Mouse (Mus musculus): Measurements from ENCODE around the gene Ankrd63. TPM values are rescaled to one million over a fixed set of nuclear protein-coding genes. Genes with fewer than 3 reads are reported as not detected.

The Ankrd63 gene
- polyA plus RNA-seq, 1 experiment from 2014 or later, result not detected

DNA sequence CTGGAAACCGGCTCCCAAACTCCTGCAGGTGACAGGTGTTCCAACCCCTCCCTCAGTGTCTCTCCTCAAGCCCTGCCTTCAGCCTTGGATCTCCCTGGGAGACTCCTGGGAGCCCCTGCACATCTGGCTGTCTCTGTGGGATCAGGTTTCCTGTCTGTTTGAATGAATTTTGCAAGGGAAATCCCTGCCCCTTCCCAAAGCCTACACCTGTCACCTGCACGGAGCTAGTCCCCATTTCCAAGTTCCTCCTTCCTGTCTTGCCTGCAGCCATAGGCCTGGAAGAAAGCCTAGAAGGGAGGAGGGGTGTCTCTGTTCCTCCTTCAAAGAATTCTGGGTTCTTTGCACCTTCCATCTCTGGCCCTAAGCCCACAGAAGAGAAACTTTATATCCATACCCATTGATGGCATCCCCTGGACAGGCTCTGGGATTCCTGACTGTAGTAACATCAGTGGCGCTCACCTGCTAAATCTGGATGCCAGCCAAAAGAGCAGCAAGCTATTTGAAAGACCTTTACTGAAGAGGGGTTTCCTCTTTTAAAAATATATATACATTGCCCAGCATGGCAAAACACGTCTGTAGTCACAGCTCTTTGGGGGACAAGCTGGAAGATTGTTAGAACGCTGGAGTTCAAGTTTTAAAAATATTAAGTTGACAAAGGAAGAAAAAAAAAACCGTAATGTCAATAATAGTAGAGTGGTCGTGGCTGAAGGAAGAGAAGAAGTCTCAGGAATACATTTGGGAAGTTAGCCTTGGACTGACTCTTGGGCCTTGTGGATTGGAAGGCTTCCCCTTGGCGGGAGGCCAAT is 26.3 kb upstream of the Ankrd63 start:
- 30% methylated on average over 8 of the region's 8 CpGs for WGBS
- peaks cover 10% of the 10 kb centered on the region for H3K27me3 ChIP-seq (ENCODE audit: control insufficient read depth, insufficient read depth, low read length)

DNA sequence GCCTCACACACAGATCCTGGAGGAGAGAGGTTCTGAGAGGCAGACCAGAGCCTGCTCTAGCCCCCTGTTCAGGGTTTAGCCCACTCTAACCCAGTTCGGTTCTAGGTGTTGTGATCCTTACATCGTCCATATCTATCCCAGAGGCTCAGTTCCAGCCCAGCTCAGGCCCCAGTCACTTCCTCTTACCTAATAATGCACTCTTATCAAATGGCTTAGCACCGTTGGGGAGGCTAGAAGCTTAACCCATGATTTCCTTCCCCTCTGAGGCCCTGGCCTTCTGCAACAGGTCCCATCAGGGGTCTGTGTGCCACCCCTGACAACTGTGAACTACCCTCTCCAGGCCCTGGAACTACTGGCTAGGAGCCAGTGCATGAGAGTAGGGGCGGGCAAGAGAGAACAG is 25.4 kb upstream of the Ankrd63 start:
- Histone ChIP-seq H3K27me3 (ENCODE audit: control insufficient read depth, insufficient read depth, low read length) (peaks cover 10% of the 10 kb centered on the region), H3K9me3 (ENCODE audit: control insufficient read depth, low read length) (no peaks in the 10 kb centered on the region), H3K27ac (ENCODE audit: low read depth, low read length) (no peak overlapping the region), H3K4me3 (ENCODE audit: low read depth, low read length) (no peak overlapping the region), H3K36me3 (ENCODE audit: control insufficient read depth, insufficient read depth, low read length) (no peaks in the 10 kb centered on the region), H3K9ac (ENCODE audit: low read depth, low read length) (no peak overlapping the region), H3K4me1 (replicated peaks; ENCODE audit: control insufficient read depth, insufficient read depth, low read length) (0 out of 2 replicates have a peak, but pooled peaks cover 2% of the 10 kb centered on the region), H3K4me2 (replicated peaks; ENCODE audit: low read depth, low read length) (no peak overlapping the region)
- 52% methylated on average over 4 of the region's 4 CpGs for WGBS
- ATAC-seq (ENCODE audit: low FRiP score) (no peak), DNase-seq (ENCODE audit: low spot score) (no peak)

More for the DNA sequence above, 26.3 kb upstream of the Ankrd63 start:
- H3K36me3 ChIP-seq (ENCODE audit: control insufficient read depth, insufficient read depth, low read length), result no peaks in the 10 kb centered on the region
- H3K4me3 ChIP-seq (ENCODE audit: low read depth, low read length), result no peak overlapping the region
- no peaks in the 10 kb centered on the region for H3K4me1 ChIP-seq (replicated peaks; ENCODE audit: control insufficient read depth, insufficient read depth, low read length)
- no peak overlapping the region for H3K9ac ChIP-seq (ENCODE audit: low read depth, low read length)
- no peaks in the 10 kb centered on the region for H3K9me3 ChIP-seq (ENCODE audit: control insufficient read depth, low read length)
- DNase-seq (ENCODE audit: low spot score) (no peak), ATAC-seq (ENCODE audit: low FRiP score) (no peak)
- no peak overlapping the region for H3K27ac ChIP-seq (ENCODE audit: low read depth, low read length)
- H3K4me2 ChIP-seq (replicated peaks; ENCODE audit: low read depth, low read length), result no peak overlapping the region

DNA sequence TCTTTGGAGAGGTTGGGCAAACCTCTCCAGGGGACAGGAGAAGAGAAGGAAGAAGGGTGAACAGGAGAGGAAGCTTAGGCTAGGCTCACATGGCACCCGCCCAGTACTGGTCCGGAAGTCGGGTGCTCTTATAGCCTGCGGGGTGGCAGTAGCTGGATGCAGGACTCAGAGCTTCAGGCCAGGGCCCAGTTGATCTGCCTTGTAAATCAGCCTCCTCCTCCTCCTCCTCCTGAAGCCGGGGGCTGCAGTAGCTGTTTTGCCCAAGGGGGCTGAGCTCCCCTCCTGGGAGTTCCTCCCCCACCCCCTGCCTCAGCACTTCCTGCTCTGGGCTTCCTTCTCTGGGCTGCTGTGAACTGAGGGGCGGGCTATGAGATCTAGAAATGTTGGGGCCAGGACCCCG is 24.6 kb upstream of the Ankrd63 start, which contains the start of gene Plcb2:
Gene Plcb2, minus strand, starts transcription at position 102 of the 400 bp plus-strand sequence.
- ATAC-seq (ENCODE audit: low FRiP score) (no peak), DNase-seq (ENCODE audit: low spot score) (no peak)
- Histone ChIP-seq H3K4me1 (replicated peaks; ENCODE audit: control insufficient read depth, insufficient read depth, low read length) (0 out of 2 replicates have a peak, but pooled peaks cover 2% of the 10 kb centered on the region), H3K9me3 (ENCODE audit: control insufficient read depth, low read length) (no peaks in the 10 kb centered on the region), H3K27me3 (ENCODE audit: control insufficient read depth, insufficient read depth, low read length) (peaks cover 10% of the 10 kb centered on the region), H3K9ac (ENCODE audit: low read depth, low read length) (no peak within 1 kb of the TSS), H3K4me3 (ENCODE audit: low read depth, low read length) (no peak within 1 kb of the TSS), H3K27ac (ENCODE audit: low read depth, low read length) (no peak within 1 kb of the TSS), H3K36me3 (ENCODE audit: control insufficient read depth, insufficient read depth, low read length) (no peaks in the 10 kb centered on the region), H3K4me2 (replicated peaks; ENCODE audit: low read depth, low read length) (no peak within 1 kb of the TSS)
- 21% methylated on average over 7 of the region's 7 CpGs for WGBS

DNA sequence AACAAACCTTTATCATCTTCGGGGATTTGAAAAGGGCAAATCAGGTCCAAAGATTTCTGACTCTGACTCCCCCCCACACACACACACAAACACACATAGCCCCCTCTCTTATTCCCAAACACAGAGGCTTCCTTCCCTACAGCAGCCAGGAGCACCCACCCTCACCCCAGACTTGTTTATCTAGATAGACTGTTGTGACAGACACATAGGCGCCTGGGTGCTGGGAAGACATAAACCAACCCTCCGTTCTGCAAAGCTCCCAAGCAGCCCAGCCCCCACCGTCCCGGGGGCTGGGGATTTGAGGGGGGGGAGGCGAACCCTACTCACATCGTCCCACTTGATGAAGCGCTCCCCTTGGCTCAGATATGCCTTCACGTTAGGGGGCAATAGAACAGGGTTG is 24.1 kb upstream of the Ankrd63 start:
- Histone ChIP-seq H3K9ac (ENCODE audit: low read depth, low read length) (no peak overlapping the region), H3K9me3 (ENCODE audit: control insufficient read depth, low read length) (no peaks in the 10 kb centered on the region), H3K27me3 (ENCODE audit: control insufficient read depth, insufficient read depth, low read length) (peaks cover 10% of the 10 kb centered on the region), H3K4me2 (replicated peaks; ENCODE audit: low read depth, low read length) (no peak overlapping the region), H3K27ac (ENCODE audit: low read depth, low read length) (no peak overlapping the region), H3K4me3 (ENCODE audit: low read depth, low read length) (no peak overlapping the region), H3K4me1 (replicated peaks; ENCODE audit: control insufficient read depth, insufficient read depth, low read length) (0 out of 2 replicates have a peak, but pooled peaks cover 2% of the 10 kb centered on the region), H3K36me3 (ENCODE audit: control insufficient read depth, insufficient read depth, low read length) (no peaks in the 10 kb centered on the region)
- DNase-seq (ENCODE audit: low spot score), result no peak
- ATAC-seq (ENCODE audit: low FRiP score), result no peak
- WGBS, result 29% methylated on average over 9 of the region's 9 CpGs

DNA sequence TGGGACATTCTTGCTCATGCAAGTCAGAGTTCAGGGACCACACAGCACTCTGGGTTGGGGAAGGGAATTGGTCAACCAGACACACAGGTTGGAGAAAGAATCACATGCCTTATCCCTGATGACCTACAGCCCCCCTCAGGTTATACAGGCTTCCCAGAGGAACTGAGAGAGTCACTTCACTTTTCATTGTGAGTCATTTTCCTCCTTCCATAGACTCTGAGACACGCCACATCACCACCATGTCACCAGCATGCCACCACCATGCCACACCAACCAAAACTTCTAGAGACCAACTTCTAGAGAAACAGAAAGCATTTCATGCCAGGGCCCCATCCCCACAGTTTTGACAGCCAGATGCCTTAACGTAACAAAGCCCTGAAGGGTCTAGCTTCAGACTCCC is 23.1 kb upstream of the Ankrd63 start:
- Histone ChIP-seq H3K4me3 (ENCODE audit: low read depth, low read length) (no peak overlapping the region), H3K4me2 (replicated peaks; ENCODE audit: low read depth, low read length) (no peak overlapping the region), H3K4me1 (replicated peaks; ENCODE audit: control insufficient read depth, insufficient read depth, low read length) (0 out of 2 replicates have a peak, but pooled peaks cover 2% of the 10 kb centered on the region), H3K36me3 (ENCODE audit: control insufficient read depth, insufficient read depth, low read length) (no peaks in the 10 kb centered on the region), H3K9ac (ENCODE audit: low read depth, low read length) (no peak overlapping the region), H3K27me3 (ENCODE audit: control insufficient read depth, insufficient read depth, low read length) (peaks cover 10% of the 10 kb centered on the region), H3K9me3 (ENCODE audit: control insufficient read depth, low read length) (no peaks in the 10 kb centered on the region), H3K27ac (ENCODE audit: low read depth, low read length) (no peak overlapping the region)
- ATAC-seq (ENCODE audit: low FRiP score), result no peak
- no peak for DNase-seq (ENCODE audit: low spot score)
- WGBS, result 77% methylated on average over 2 of the region's 2 CpGs

DNA sequence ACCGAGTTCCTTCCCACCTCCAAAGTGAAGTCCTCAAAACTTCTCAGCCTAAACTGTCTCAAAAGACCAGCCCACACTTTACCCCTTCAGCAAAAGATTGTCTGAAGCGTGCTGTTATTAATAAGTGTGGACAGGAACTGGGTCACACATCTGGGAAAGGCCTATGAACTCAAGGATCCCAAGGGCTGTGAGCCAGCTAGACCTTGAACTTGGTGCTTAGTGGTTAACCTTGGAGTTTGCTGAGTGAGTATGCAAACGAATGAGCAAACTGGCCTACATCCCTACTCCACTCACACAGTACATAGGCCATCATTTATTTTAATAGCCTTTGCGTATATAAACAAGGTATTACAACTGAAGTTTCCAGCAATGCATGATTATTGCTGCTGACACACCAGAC is 21.7 kb upstream of the Ankrd63 start:
- WGBS, result 87% methylated on average over 4 of the region's 4 CpGs
- no peak for ATAC-seq (ENCODE audit: low FRiP score)
- Histone ChIP-seq H3K4me3 (ENCODE audit: low read depth, low read length) (no peak overlapping the region), H3K4me1 (replicated peaks; ENCODE audit: control insufficient read depth, insufficient read depth, low read length) (0 out of 2 replicates have a peak, but pooled peaks cover 2% of the 10 kb centered on the region), H3K4me2 (replicated peaks; ENCODE audit: low read depth, low read length) (no peak overlapping the region), H3K27me3 (ENCODE audit: control insufficient read depth, insufficient read depth, low read length) (peaks cover 9% of the 10 kb centered on the region), H3K36me3 (ENCODE audit: control insufficient read depth, insufficient read depth, low read length) (no peaks in the 10 kb centered on the region), H3K27ac (ENCODE audit: low read depth, low read length) (no peak overlapping the region), H3K9ac (ENCODE audit: low read depth, low read length) (no peak overlapping the region), H3K9me3 (ENCODE audit: control insufficient read depth, low read length) (no peaks in the 10 kb centered on the region)
- DNase-seq (ENCODE audit: low spot score), result no peak

DNA sequence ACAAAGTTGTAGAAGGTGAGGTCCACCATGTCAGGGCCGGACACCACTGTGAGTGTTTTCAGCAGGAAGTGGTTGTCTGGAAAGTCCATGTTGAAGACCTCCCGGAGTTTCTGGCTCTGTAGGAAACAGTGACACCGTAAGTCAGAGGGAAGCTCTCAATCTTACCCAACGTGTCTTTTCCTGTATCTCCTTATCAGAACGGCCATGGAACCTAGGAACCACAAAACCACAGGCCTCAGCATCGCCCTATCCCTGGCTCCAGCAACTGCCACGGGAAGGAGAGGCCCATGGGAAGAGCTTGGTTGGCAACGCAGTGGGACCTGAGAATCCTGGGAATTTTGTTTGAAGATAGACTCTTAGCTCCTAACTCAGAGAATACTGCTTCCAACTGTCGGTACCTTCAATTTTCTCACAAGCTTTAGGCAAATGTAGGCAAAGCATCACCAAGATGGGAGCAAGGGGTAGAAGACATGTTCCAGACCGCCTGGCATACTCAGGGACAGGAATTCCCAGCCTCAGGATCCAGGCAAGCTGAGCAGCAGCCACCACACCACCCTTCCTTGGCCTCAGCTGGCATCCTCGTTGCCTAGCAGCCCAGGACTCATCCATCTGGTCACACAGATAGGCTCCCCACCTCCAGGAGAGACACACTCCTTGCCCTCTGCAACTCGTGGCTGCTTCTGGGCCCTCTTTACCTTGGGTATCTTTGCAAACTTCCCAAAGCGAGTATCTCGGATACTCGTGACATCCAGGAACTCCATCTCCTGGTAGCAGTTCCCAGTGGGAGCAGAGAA is 20.1 kb upstream of the Ankrd63 start:
- no peak overlapping the region for H3K27ac ChIP-seq (ENCODE audit: low read depth, low read length)
- no peak overlapping the region for H3K4me3 ChIP-seq (ENCODE audit: low read depth, low read length)
- H3K36me3 ChIP-seq (ENCODE audit: control insufficient read depth, insufficient read depth, low read length), result no peaks in the 10 kb centered on the region
- no peak overlapping the region for H3K9ac ChIP-seq (ENCODE audit: low read depth, low read length)
- no peak for DNase-seq (ENCODE audit: low spot score)
- 81% methylated on average over 15 of the region's 15 CpGs for WGBS
- peaks cover 2% of the 10 kb centered on the region; the same call in 1 of the 2 replicates for H3K27me3 ChIP-seq (ENCODE audit: control insufficient read depth, insufficient read depth, low read length)
- no peak for ATAC-seq (ENCODE audit: low FRiP score)
- H3K4me2 ChIP-seq (replicated peaks; ENCODE audit: low read depth, low read length), result no peak overlapping the region
- 0 out of 2 replicates have a peak, but pooled peaks cover 2% of the 10 kb centered on the region for H3K4me1 ChIP-seq (replicated peaks; ENCODE audit: control insufficient read depth, insufficient read depth, low read length)
- no peaks in the 10 kb centered on the region for H3K9me3 ChIP-seq (ENCODE audit: control insufficient read depth, low read length)

DNA sequence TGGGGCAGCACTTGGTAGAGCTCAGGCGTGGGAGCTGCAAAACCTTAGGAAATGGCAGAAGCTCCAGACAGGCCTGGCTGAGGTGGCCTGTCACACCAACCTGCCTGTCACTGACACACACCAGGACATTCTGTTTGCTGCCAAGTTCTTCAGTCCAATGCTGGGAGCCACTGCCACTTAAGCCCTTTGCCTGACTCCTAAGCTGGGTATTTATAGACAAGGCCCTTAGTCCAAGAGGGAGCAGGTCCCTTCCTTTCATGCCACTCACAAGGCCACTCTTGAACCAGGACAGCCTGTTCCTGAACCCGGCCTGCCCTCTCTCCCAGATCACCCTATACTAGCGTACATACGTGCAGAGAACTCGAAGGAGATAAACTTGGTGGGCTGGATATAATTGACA is 12.9 kb upstream of the Ankrd63 start:
- WGBS, result 93% methylated on average over 5 of the region's 5 CpGs
- no peaks in the 10 kb centered on the region for H3K4me1 ChIP-seq (replicated peaks; ENCODE audit: control insufficient read depth, insufficient read depth, low read length)
- peaks cover 12% of the 10 kb centered on the region for H3K27me3 ChIP-seq (ENCODE audit: control insufficient read depth, insufficient read depth, low read length)
- DNase-seq (ENCODE audit: low spot score), result no peak
- H3K4me2 ChIP-seq (replicated peaks; ENCODE audit: low read depth, low read length), result no peak overlapping the region
- H3K27ac ChIP-seq (ENCODE audit: low read depth, low read length), result no peak overlapping the region
- no peak for ATAC-seq (ENCODE audit: low FRiP score)
- H3K36me3 ChIP-seq (ENCODE audit: control insufficient read depth, insufficient read depth, low read length), result no peaks in the 10 kb centered on the region
- H3K4me3 ChIP-seq (ENCODE audit: low read depth, low read length), result no peak overlapping the region
- no peak overlapping the region for H3K9ac ChIP-seq (ENCODE audit: low read depth, low read length)
- H3K9me3 ChIP-seq (ENCODE audit: control insufficient read depth, low read length), result no peaks in the 10 kb centered on the region

All from hindbrain, embryonic 11.5 days (tissue).